Mouse (Mus musculus) urinary bladder, postnatal 14 days (tissue): ENCODE measurements around the gene I830077J02Rik.
A peak's percentile ranks its signal among the peaks of the same experiment; 100 is the strongest.
"Not testable (repeated sequence)": the region's sequence is repeated elsewhere in the genome, so short reads cannot be mapped to it uniquely, and the experiment has no call there.

Source experiments
- DNase-seq: peaks from one replicate; pipeline ENCODE4 v3.0.0; 2021; ENCODE audit warnings: low spot score

Gene I830077J02Rik

DNA sequence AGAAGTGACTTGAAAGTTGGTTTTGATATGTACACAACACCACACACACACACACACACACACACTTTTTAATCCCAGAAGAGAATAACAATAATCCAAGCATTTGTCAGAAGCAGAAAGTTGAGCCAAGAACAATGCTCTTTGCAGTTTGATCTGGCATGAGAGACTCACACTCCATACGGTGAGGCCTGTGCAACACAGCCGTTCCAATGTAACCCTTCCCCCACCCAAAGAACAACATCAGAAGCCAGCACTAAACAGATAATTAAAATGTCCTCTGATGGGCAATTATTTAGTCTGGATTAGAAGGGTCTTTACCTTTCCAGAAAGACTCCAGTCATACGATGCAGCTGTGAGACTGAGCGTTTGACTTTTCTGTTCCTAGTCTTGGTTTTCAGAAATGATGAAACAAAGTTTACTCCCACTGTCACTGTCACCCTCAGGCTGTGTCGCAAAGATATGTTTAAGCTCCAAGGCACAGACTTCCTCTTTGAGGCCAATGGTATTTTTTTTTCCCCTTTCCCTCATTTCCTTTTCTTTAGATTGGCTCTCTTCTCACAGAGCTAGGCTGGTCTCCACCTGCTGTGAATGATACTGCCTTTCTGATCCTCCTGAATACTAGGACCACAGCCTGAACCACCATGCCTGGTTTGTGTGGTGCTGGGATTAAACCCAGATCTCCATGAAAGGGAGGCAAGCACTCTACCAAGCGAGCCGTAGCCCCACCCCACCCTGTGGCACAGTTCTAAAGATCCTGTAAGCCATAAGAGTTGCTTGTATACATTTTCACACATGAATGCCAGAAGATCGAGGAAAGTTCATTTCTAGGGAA lies at the start of gene I830077J02Rik:
I830077J02Rik (minus strand) TSS at position 425 of the 832 bp plus-strand sequence.
- no peak for DNase-seq

DNA sequence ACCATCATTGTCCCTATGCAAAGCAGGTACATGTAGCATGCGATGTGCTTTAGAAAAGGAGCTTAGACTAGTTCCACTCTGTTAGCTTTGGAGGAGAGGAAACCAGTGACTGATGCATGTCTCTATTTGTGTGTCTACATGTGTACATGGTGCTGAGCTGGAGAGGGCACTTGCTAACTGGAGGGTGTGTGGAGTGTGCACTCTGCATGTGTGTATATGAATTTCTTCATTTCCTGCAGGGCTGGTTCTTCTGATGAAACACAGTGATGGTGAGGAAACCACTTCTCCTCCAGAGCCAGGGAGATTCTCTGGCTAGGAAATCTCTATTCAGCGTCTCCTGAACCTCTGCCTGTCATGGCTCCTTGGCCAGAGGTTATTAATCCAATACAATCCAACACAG lies 41.7 kb upstream of the I830077J02Rik start:
- no peak for DNase-seq

DNA sequence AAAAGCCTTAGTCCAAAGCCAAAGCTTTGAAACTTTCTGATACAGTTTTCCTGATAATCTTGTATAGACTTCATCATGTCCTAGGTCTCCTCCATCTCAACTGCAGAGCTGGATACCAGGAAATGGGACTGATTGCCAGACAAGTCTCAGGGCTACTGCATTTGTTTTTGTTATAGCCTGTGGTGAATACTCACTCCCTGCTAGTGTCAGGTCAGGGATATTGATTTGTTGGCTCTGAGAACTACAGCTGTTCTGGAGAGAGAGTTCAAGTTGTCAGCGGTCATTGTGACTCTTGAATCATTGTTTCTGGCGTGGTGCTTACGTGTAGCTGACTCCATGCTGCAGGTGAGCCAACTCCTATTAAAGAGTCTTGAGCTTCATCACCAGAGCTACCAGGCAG lies 40.9 kb upstream of the I830077J02Rik start, which contains the start of gene Ovgp1:
Ovgp1 (plus strand) TSS at position 301 of the 400 bp plus-strand sequence.
- DNase-seq: no peak

DNA sequence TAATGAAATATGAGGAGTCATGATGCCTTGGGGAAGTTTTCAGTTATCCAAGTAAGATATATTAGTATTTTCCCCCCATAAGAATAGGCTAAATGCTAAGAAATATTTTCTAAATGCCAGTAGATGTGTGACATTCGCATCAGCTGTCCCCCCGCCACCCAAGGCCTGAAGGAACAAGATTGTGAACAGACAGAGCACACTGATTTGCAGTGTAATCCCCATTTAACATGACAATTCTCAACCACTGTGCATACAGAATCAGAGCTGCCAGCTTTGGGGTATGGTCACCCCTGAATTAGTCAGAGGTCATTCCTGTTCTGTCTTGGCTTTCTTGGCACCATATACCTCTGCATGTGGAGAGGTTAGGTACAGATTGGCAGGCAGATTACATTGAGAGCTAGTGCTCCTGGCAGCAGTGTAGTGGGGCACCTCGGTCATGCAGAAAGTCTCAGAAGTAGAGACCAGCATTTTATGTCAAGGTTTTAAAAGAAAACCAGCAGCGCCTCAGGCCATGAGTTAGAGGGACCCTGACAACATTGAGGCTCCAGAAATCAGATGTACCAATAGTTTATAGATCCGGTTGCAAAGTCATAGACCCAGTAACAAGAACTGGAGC lies 39.5 kb upstream of the I830077J02Rik start:
- no peak for DNase-seq

DNA sequence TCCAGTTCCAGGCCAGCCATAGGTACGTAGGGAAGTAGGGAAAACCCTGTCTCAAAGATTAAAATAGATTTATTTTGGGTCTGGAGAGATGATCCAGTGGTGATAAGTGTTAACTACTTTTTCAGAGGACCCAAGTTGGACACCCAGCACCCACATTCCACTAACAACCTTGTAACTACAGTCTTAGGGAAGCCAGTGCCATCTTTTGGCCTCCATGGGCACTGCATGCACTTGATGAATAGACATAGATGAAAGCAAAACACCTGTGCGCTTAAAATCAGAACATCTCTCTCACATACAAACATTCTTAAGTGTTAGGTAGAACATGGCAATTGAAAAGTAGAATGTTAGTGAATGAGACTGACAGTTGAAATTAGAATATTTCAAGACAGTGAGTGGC lies 28.2 kb upstream of the I830077J02Rik start:
- DNase-seq: no peak

DNA sequence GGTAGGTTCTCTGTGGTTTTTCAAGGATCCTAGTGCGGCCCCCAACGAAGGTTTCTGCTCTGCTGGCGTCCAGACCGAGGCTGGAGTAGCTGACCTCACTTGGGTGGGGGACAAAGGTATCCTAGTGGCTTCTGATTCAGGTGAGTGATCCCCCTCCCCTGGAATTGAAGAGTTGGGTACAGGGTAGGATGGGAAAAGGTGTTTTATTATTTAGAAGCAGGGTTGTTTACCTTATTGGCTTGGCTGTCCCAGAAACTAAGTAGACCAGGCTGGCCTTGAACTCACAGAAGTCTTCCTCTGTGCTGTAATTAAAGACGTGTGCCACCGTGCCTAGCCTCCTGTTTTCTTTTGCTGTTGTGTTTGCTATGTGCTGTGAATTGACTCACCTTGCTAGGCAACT lies 27.5 kb upstream of the I830077J02Rik start, which contains the start of gene Atp5f1:
Atp5f1 (minus strand) TSS at position 101 of the 400 bp plus-strand sequence.
- DNase-seq: no peak

DNA sequence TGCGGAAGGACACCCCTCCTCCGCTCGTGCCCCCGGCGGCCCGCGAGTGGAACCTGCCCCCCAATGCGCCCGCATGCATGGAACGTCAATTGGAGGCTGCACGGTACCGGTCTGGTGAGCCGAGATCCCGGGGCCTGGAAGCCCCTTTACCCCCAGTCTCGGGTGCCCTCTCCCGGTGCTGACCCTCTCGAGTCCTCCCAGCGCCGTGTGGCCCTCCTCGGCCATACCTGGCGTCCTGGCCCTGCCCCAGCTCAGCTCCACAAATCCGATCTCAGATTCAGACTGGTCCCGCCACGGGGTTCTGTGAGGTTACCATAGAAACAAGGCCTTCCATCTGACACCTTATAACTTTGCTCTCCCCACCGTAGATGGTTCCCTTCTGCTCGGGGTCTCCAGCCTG lies 27.1 kb upstream of the I830077J02Rik start:
- no peak for DNase-seq

DNA sequence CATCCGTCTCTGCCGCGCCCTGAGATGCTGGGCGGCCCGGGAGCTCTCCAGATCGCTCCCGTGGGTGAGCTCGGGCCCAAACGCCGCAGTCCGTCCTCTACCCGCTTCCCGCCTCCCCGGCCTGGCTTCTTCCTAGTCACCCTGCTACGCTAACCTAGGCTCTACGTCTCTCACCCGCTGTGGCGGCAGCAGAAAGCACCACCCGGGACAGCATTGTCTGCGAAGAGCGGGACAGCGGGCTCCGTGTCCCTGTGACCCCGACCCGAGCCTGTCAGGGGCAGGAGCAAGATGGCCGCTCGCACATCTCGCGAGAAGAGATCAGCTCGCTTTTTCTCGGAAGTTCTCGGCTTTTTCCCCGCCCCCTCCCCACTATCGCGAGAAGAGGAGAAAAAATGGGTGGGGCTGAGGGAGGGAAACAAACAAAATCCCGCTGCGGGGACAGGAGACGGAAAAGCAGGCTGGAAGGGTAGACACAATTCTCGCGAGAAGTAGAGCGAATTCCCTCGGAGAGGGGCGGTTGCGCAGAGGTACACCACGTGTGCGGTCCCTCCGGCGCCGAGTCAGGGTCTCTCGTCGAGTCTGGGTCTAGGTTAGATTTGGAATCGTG lies 26.6 kb upstream of the I830077J02Rik start, which contains the start of gene Wdr77:
Wdr77 (plus strand) TSS at position 396 of the 607 bp plus-strand sequence.
- peak; percentile 95 for DNase-seq

DNA sequence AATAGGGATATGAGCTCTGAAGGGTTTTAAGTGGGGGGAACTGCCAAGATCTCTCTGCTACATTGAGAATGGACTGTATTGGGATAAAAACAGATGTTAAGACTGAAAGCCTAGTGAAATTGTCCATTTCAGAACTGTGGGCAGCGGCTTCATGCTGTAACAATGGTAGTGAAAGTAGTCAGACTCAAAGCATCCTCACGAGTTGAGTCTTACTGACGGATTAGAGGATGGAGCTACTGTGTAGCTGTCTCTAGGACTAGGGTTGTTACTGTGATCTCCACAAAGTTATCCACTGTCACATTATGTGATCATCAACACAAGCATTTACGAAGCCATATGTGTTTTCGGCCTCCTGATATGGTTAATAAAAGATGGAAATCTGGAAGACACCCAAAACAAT lies 25.7 kb upstream of the I830077J02Rik start:
- no peak for DNase-seq

DNA sequence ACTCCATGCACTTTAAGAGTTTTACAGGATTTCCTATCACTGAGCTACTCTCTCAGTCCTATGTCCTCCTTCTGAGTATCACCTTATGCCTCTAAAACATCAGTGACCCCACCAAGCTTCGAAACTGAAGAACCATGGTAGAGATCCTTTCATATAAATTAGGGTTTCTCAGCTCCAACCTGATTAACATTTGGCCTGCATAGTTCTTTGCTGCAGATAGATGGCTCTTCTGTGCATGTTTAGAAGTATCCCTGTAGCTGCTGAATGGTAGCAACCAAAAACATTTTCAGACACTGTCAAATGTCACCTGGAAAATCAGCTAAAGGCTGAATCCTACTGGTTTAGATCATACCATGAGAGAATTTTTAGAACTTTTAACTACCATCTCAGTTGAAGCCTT lies 24.8 kb upstream of the I830077J02Rik start:
- DNase-seq: no peak

DNA sequence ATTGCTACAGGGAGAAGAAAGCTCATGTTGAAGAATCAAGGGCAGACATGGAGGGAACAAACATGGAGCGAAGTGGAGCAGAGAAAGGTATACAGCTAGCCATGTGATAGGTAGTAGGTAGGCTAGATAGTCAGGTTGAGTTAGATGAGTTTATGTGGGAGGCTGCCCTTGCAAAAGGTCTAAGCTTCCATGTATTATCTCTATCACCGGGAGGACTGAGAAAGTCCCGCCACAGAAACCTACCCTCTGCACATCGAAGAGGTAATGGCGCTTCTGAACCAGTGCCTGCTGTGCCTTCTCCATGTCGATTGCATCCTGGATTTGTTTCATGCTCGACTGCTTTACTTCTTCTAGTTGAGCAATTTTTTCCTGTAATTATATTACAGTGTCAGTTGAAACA lies 18.9 kb upstream of the I830077J02Rik start:
- no peak for DNase-seq

DNA sequence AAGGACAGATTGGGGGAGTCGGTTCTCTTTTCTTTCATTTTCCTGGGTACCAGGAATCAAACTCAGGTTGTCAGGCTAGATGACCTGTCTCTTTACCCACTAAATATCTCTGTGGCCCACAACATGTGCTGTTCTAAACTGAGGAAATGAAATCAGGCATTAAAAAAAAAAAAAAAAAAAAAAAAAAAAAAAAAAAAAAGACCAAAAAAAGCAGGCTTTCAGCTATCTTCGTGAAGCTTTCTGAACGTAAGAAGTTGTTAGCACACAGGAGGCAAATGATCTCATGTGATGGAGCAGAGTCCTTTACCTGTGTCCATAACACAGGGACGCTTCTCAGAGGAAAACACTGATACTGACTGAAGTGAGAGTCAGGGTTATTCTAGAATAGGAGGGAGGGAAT lies 3.6 kb upstream of the I830077J02Rik start:
- no peak for DNase-seq

DNA sequence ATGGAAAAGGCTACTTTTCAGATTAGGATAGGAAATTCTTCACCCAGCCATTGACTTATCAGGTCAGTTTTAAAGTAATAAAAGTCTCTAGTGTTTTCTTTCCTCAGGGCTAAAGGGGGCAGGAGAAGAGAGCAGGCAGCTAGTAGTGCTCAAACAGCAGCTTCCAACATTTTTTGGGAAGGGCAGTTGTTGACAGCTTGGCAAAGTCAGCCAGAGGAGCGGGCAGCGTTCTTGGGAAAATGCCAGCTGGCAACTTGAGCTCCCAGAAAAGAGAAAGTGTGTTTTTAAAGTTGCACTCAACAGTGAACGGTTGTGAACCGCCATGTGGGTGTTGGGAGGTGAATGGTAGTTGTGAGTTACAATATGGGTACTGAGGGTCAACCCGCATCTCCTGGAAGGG lies 2.6 kb upstream of the I830077J02Rik start:
- DNase-seq: peak; percentile 52

DNA sequence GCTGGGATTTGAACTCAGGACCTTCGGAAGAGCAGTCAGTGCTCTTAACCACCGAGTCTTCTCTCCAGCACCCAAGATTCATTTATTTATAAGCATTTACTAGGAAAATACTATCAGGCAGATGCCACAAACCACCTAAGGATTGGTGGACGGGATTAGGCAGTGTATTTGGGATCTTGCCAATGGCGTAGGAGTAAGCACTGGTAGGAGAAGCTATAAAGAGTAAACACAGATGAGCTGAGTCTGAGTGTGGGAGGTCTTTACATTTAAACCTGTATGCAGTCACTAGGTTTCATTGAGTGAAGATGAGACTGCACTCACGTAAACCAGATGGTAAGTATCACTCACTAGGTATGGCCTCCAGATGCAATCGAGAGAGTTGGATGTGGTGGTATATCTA lies 1.5 kb upstream of the I830077J02Rik start:
- DNase-seq: no peak

DNA sequence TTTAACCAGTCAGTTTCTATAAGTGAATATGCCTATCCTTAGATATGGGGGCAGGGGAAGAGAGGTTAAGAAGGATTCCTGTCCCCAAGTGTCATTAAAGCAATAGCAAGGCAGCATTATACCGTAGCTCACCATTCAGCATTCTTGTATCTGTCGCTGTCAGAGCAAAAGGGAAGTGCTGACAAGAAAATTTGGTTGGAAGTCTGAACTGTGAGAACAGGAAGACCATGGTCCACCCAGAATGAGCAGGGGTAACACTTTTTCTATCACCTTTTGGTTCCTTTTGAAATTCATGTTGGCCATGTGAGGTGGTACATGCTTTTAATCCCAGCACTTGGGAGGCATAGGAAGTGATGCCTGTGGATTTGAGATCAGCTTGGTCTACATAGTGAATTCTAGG lies 1.4 kb downstream of the I830077J02Rik start:
- DNase-seq: no peak

DNA sequence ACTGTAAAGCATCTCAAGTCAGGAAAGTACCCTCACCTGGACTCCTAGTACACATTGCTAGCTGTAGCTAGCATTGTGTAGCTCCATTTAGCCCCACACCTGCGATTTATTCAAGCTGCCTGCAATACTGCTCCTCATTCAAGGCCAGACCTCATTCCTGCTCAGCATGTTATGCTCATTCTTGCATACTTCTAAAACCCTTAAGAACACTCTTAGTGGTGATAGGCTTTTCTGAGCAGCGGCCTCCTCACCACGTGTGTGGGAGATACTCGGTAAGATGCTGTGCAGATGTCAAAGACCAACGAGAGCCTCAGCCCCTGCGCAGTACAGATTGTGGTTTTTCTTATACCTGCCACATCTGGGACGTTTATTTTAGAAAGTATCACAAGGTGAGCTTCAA lies 2.6 kb downstream of the I830077J02Rik start:
- no peak for DNase-seq

DNA sequence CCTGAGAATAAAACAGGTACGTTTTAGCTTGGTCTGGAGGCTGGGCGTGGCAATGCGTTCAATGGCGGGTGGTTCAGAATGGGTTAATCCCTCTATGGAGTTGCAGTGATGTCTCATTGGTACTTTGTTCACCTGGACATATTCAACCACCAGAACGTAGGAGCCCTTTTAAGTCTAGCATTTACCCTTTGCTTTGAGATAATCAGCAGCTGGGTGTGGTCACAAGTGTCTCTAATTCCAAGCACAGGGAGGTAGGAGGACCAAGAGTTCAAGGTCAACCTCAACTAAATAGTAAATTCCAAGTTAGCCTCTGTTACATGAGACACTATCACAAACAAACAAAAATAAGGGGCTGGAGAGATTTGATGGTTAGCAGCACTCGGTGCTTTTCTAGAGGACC lies 3.7 kb downstream of the I830077J02Rik start:
- no peak for DNase-seq

DNA sequence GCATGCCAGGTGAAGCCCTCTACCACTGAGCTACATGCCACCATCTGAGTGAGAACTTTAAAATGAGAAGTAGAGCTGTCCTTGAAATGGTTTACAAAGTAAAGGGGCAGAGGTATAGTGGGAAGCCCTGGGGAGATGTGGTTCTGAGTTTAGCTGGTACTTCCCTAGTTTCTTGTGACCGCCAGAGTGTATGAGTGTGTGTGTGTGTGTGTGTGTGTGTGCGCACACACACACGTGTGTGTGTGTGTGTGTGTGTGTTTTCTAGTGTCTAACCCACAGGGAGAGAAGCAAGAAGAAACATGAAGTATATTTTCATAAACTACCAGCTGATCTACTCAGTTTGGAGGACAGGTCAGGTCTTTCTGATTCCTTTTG lies 4.3 kb downstream of the I830077J02Rik start:
- DNase-seq: no peak

DNA sequence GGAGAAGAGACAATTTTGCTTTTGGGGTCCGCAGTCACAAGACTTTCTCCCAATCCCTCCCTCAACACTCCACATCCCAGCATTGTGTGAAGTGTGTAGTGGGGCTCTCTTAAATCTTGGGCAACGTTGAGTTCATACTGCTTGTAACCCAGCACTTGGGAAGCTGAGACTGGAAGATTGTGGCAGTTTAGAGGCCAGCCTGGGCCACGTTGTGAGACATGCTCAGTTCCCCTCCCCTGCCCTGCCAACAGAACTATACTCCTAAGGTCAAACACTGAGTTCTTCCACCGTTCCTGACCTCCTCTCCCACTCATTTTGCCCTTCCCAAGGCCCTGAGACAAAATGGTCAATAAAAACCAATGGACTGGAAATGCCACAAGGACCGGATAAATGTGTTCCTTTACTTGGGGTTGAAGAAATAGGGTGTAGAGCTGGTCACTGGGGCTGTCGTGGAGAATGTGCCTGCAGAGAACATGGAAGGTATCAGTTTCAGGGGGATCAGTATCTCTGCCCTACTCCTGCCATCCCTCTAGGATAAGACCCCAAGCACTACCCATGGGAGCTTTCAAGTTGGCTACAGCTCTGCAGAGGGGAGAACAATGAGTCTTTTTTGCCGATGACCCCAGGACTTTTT lies 4.8 kb downstream of the I830077J02Rik start:
- DNase-seq: no peak

DNA sequence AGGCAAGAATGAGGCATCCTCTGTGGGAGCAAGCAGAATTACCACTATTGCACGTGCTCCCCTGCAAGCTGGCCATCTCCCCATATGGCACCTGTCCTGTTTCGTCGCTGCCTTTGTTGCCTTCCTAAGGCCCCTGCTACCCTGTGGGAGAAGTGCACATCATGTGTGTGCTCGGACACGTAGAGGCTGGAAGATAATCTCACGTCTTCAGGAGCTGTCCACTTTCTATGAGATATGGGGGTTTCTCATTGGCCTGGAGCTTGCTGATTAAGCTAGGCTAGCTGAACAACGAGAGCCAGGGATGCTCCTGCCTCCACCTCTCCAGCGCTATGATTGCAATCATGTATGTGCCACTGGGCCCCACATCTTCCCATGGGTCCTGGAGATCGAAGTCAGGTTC lies 7.8 kb downstream of the I830077J02Rik start:
- no peak for DNase-seq

DNA sequence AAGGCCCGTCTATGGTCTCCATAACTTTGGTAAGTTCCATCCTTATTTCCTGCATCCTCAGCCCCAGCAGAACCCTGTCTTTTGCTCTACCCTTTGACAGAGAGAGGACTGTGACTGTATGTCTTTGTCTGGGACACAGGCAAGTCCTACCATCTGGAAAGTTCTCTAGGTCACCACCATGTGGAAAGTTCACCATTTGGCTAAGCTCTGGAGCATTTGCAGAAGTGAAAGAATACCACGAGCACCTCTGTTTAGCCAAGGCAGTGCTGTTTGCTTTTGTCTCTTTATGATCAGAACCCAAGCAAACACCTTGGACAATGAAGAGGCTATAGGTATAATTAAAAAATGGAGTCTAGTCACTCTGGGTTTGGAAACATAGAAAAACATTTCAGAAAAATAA lies 10.5 kb downstream of the I830077J02Rik start:
- DNase-seq: no peak

DNA sequence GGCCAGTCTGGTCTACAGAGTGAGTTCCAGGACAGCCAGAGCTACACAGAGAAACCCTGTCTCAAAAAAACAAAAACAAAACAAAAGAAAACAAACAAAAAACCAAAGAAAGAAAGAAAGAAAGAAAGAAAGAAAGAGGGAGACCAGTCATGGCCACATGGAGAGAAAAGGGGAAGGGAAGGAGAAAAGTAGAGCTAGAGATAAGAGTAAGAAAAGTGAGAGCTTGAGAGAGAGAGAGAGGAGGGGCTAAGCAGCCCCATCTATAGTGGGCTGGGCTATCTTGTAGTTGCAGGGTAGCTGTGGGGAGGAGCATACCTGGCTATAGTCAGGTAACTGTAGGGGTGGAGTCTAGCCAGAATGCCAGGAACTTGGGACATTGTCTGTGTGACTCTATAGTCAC lies 11.7 kb downstream of the I830077J02Rik start:
- DNase-seq: not testable (repeated sequence)

DNA sequence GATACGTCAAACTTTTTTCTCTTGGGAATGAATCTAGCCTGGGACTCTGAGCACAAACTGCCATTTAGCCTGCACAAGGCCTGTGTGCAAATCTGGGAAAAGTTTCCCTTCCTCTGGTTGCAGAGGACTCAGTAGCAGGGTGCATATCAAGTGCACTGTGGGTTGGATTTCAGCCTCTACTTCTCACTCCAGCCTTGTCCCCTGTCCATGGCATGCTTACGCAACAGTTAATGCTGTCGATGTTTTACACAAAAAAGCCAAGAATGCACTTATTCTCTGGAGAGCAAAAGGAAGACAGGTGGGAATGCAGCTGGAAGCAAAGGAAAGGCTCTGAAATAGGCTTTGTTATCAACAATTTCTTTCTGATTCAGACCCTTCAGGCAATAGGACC lies 14.1 kb downstream of the I830077J02Rik start:
- DNase-seq: no peak
